In the genomic region with DNA sequence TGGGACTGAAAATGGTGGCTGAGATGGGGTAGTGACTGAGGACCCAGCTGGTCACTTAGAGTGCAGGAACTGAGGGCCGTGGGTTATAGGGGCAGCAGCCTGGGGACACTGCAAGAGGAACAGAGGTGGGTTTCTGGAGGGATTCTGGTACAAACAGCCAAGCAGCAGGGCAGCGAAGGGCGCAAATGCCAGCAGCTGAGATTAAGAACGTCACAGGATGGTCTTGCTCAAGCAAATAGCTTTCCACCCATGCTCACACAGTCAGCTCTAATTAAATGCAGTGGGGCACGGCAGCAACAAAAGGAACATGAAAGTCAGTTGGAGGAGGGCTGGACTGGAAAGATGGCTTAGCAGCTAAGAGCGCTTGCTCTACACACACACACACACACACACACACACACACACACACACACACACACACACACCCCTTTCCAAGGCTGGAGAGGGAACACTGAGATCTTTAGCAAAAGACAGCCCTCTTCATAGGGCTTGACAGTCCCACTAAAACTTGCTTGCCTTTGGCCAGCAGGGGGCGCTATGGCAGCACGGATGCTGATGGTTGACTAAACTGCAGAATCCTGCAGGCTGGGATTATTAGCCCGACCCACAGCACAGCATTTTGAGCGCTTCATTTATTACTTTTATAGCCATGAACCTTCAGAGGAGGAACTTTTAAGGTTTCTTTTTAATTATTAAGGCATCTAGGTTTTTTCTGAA, we compare ENCODE assay signal across 8 mouse cellular contexts. TPM values are rescaled to one million over a fixed set of nuclear protein-coding genes. Genes with fewer than 3 reads are reported as not detected.
DNase-seq lines count a peak whose midpoint lies in the region; ATAC-seq and TF ChIP-seq lines count a peak whose summit lies in the region.

No protein-coding gene starts in this region.

- DNase-seq in brain, embryonic 14.5 days (ENCODE audit: low read depth): peak; percentile 94
- DNase-seq in heart, embryonic 10.5 days (ENCODE audit: low spot score): peak; percentile 90
- DNase-seq in kidney, postnatal 0 days (ENCODE audit: low spot score): peak; percentile 85
- DNase-seq in liver, adult 2 months (ENCODE audit: extremely low read depth, low read depth, low spot score): peak; percentile 42
- DNase-seq in natural killer cell, adult 2 months (ENCODE audit: low spot score in 2 of 2): peak; percentile 14 to 61
- peak; percentile 78 for DNase-seq in splenic B cell, adult 2 months (ENCODE audit: low read depth, low spot score)

- WGBS in heart, embryonic 10.5 days: 28% methylated on average over 10 of the region's 10 CpGs
- 20% methylated on average over 10 of the region's 10 CpGs for WGBS in kidney, postnatal 0 days
- 35% methylated on average over 10 of the region's 10 CpGs for WGBS in liver, adult 2 months

- no peaks in the 10 kb centered on the region for H3K27me3 ChIP-seq in C2C12 (ENCODE audit: control insufficient read depth, insufficient read depth, insufficient read length)
- H3K27me3 ChIP-seq in heart, embryonic 10.5 days (ENCODE audit: insufficient read depth, poor library complexity, severe bottlenecking): no peaks in the 10 kb centered on the region
- H3K27me3 ChIP-seq in kidney, postnatal 0 days (ENCODE audit: insufficient read depth, low read length): no peaks in the 10 kb centered on the region
- no peaks in the 10 kb centered on the region for H3K27me3 ChIP-seq in liver, adult 2 months (ENCODE audit: control insufficient read depth, insufficient read depth, low read length)
- no peaks in the 10 kb centered on the region for H3K27me3 ChIP-seq in splenic B cell, adult 2 months (ENCODE audit: control insufficient read depth, insufficient read depth, low read length, poor library complexity, severe bottlenecking)

- H3ac ChIP-seq in C2C12 (ENCODE audit: control insufficient read depth, insufficient read length, low read depth): no peak overlapping the region

- no peak overlapping the region for H3K4me3 ChIP-seq in C2C12 (ENCODE audit: insufficient read depth, poor library complexity, severe bottlenecking)
- H3K4me3 ChIP-seq in heart, embryonic 10.5 days: no peak overlapping the region
- H3K4me3 ChIP-seq in kidney, postnatal 0 days (replicated peaks; ENCODE audit: low read depth, low read length): no peak overlapping the region
- H3K4me3 ChIP-seq in liver, adult 2 months (ENCODE audit: insufficient read depth, low read depth, low read length): no peak overlapping the region

- no peaks in the 10 kb centered on the region for H3K4me1 ChIP-seq in heart, embryonic 10.5 days
- H3K4me1 ChIP-seq in kidney, postnatal 0 days (replicated peaks; ENCODE audit: insufficient read depth, low read length): no peaks in the 10 kb centered on the region
- no peaks in the 10 kb centered on the region for H3K4me1 ChIP-seq in liver, adult 2 months (ENCODE audit: control insufficient read depth, insufficient read depth, low read length)

- no peaks in the 10 kb centered on the region for H3K9me3 ChIP-seq in heart, embryonic 10.5 days
- no peaks in the 10 kb centered on the region for H3K9me3 ChIP-seq in kidney, postnatal 0 days (replicated peaks; ENCODE audit: low read length)

- H3K79me2 ChIP-seq in C2C12 (ENCODE audit: control insufficient read depth, insufficient read depth): no peaks in the 10 kb centered on the region
- no peaks in the 10 kb centered on the region for H3K79me2 ChIP-seq in liver, adult 2 months (ENCODE audit: control insufficient read depth, insufficient read depth, low read length)

- TF ChIP-seq CTCF in C2C12 (IDR thresholded peaks at IDR 0.05; ENCODE audit: control insufficient read depth, insufficient read depth, insufficient read length): peak; percentile 55
- TF ChIP-seq CTCF in brain, embryonic 14.5 days (IDR thresholded peaks at IDR 0.05; ENCODE audit: borderline replicate concordance, extremely low read depth, insufficient read depth, insufficient read length): peak; percentile 97
- peak; percentile 96 for TF ChIP-seq CTCF in kidney, postnatal 0 days (IDR thresholded peaks at IDR 0.05; ENCODE audit: low read depth)
- peak; percentile 97 for TF ChIP-seq CTCF in liver, adult 2 months (IDR thresholded peaks at IDR 0.05; ENCODE audit: low read depth, low read length)

- H3K36me3 ChIP-seq in C2C12 (ENCODE audit: control insufficient read depth, insufficient read depth): no peaks in the 10 kb centered on the region
- no peaks in the 10 kb centered on the region for H3K36me3 ChIP-seq in heart, embryonic 10.5 days
- no peaks in the 10 kb centered on the region for H3K36me3 ChIP-seq in kidney, postnatal 0 days (ENCODE audit: insufficient read depth, low read length)
- H3K36me3 ChIP-seq in liver, adult 2 months (ENCODE audit: control insufficient read depth, insufficient read depth, low read length): no peaks in the 10 kb centered on the region
- no peaks in the 10 kb centered on the region for H3K36me3 ChIP-seq in splenic B cell, adult 2 months (ENCODE audit: control insufficient read depth, insufficient read depth, low read length, poor library complexity, severe bottlenecking)

- H3K79me3 ChIP-seq in C2C12 (ENCODE audit: low read depth): no peaks in the 10 kb centered on the region

- H3K4me2 ChIP-seq in kidney, postnatal 0 days (ENCODE audit: low read length): no peak overlapping the region

- 0 out of 2 replicates have a peak, but pooled peaks have one; percentile 60 for ATAC-seq in erythroblast, adult 5-6 weeks (replicated peaks; ENCODE audit: low FRiP score, poor library complexity, severe bottlenecking)
- ATAC-seq in kidney, postnatal 0 days (replicated peaks; ENCODE audit: low FRiP score, low read depth): peak; percentile 85

- TF ChIP-seq POLR2A in brain, embryonic 14.5 days (IDR thresholded peaks at IDR 0.05; ENCODE audit: borderline replicate concordance, extremely low read depth, insufficient read depth, insufficient read length, poor library complexity, severe bottlenecking): no peak
- no peak for TF ChIP-seq POLR2A in liver, adult 2 months (IDR thresholded peaks at IDR 0.05; ENCODE audit: extremely low read depth, insufficient read depth, low read length)

- no peak overlapping the region for H3K9ac ChIP-seq in kidney, postnatal 0 days (ENCODE audit: low read depth, low read length)
- no peak overlapping the region for H3K9ac ChIP-seq in liver, adult 2 months (ENCODE audit: low read depth, low read length)

- H3K27ac ChIP-seq in heart, embryonic 10.5 days: no peak overlapping the region
- no peak overlapping the region for H3K27ac ChIP-seq in kidney, postnatal 0 days
- H3K27ac ChIP-seq in liver, adult 2 months (replicated peaks; ENCODE audit: insufficient read depth, low read depth, low read length): no peak overlapping the region

TF ChIP-seq in C2C12, 6 proteins besides CTCF, POLR2A, EP300 and RAD21:
- no peak for TF ChIP-seq MAX (IDR thresholded peaks at IDR 0.05)
- TF ChIP-seq MYOG (IDR thresholded peaks at IDR 0.05; ENCODE audit: control insufficient read depth, extremely low read depth, insufficient read length): no peak
- no peak for TF ChIP-seq FOSL1 (IDR thresholded peaks at IDR 0.05; ENCODE audit: insufficient read depth, low read length, poor library complexity, severe bottlenecking)
- no peak for TF ChIP-seq CEBPB (IDR thresholded peaks at IDR 0.05; ENCODE audit: low read depth)
- no peak for TF ChIP-seq USF1 (IDR thresholded peaks at IDR 0.05; ENCODE audit: low read depth)
- TF ChIP-seq MYOD1 (IDR thresholded peaks at IDR 0.05; ENCODE audit: control insufficient read depth, insufficient read length, low read depth): no peak
TF ChIP-seq in C2C12: peak in this region for 0.

RNA-seq across cellular contexts. Expression of a gene that starts 46.9 kb away (rescaled TPM):
- polyA plus RNA-seq in C2C12 (2012; fragmentation: generic; extraction: Trizol): 7.8 TPM
- 26.6 and 28.6 TPM in 2 replicates for polyA plus RNA-seq in brain, embryonic 14.5 days (2012; rRNA removed)
- total RNA-seq in erythroblast, adult 5-6 weeks (2015; ENCODE audit: low replicate concordance): 0.84 and 0.96 TPM in 2 replicates
- 0.68 and 1.8 TPM in 2 replicates for total RNA-seq in erythroblast, adult 5-6 weeks (2017; ENCODE audit: low replicate concordance)
- polyA plus RNA-seq in heart, embryonic 10.5 days (2016; fragmentation: Nextera tagmentation; extraction: Ambion mirVana): 36.1 and 37.0 TPM in 2 replicates
- 69.5 and 73.6 TPM in 2 replicates for polyA plus RNA-seq in kidney, postnatal 0 days (2015; fragmentation: Nextera tagmentation; extraction: Ambion mirVana)
- total RNA-seq in liver, adult 2 months (2014; rRNA removed): 37.2 and 44.3 TPM in 2 replicates
- 21.5 and 24.5 TPM in 2 replicates for polyA plus RNA-seq in liver, adult 2 months (2012; rRNA removed)

Comparison
In these comparisons a context has a peak if more than half of its experiments do, and no peak if none do; other contexts are left out.
1. DNase-seq: peak in every context shown above with its lines; median percentile 94 in brain, embryonic 14.5 days; 90 in heart, embryonic 10.5 days; 85 in kidney, postnatal 0 days; 78 in splenic B cell, adult 2 months; 42 in liver, adult 2 months; 38 in natural killer cell, adult 2 months.